Mouse (Mus musculus) left cerebral cortex, adult 8-10 months (tissue): ENCODE results near the gene Gm45021. TPM values are rescaled to one million over a fixed set of nuclear protein-coding genes. Genes with fewer than 3 reads are reported as not detected.

Experiments used
- DNase-seq, 2 experiments: peaks; one replicate each; pipeline ENCODE4 v3.0.0; 2022; ENCODE audit warnings: low spot score in 2 of 2
- total RNA-seq, 4 experiments: library from RNA; stranded (reverse); gene quantifications; 2 replicates each; pipeline ENCODE4 v1.2.4; 2022

Gene Gm45021
- total RNA-seq, 4 experiments from 2014 or later = not detected

DNA sequence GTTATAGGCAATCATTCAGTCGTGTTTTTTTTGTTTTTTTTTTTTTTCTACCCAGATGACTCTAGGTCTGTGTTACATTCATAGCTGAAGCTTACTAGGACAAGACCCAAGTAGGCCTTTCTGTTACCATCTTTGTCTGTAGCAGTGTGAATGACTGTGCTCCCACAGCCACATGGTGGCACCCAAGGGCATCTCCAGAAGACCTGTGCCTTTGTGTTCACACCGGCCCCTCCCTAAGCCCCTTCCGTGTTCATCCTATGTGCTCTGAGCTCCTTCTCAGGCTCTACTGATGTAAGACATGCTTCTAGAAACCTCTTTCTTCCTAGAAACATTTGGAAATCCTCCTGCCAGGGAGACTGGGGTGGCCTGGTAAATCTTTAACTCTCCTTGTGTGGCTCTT lies 57.6 kb downstream of the Gm45021 start, which contains the start of gene Gimap8:
Gene Gimap8 (plus strand): TSS at position 240 of the 400 bp plus-strand sequence.
- DNase-seq = no peak

DNA sequence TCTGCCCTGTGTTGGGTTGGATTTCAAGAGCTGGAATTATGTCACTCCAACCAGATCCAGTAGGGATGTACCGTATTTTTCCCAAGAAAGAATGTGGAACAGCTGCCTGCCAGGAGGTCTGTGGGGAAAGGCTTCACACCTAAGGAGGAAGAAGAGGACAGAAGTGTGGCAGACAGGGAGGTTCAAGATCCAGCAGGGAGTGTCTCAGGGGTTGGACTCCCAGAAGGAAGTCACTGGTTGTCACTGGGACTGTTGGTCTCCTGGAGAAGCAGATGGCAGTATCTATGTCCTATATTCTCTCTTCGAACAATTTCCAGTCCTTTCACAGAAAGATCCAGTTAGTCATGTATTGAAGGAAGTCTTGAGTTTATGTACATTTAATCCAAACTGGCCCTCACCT lies 58.2 kb downstream of the Gm45021 start:
- no peak for DNase-seq

DNA sequence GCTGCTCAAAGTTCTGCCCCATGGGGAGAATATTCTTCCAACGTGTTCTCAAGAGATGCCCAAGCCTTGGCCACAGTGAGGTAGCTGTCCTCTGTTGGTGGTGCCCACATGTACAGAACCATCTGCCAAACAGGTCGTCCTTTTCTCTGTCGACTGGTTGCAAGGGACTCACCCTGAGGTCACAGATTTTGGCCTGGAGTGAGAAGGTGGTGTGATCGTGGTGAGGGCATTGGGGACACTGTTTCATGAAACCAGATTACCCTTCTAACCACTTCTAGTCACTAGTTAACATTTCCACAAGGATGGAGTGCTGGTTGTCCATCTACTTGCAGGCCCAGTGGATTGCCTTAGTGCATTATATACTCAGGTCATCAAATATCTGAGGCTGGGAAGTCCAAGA lies 59.4 kb downstream of the Gm45021 start:
- no peak for DNase-seq

DNA sequence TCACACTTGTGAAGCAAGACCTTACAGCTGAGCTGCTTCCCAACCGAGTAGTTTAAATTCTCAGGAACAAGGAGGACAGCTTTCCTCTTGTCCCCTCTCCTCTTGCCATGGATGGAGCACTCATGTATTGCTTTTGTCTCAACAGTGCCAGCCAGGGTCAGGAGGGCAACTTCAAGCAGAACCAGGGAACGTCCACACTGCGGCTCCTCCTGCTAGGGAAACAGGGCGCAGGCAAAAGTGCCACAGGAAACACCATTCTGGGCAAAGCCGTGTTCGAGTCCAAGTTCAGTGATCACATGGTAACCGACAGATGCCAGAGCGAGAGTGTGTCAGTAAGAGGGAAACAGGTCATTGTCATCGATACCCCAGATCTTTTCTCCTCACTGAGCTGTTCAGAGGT lies 60.6 kb downstream of the Gm45021 start:
- no peak for DNase-seq

DNA sequence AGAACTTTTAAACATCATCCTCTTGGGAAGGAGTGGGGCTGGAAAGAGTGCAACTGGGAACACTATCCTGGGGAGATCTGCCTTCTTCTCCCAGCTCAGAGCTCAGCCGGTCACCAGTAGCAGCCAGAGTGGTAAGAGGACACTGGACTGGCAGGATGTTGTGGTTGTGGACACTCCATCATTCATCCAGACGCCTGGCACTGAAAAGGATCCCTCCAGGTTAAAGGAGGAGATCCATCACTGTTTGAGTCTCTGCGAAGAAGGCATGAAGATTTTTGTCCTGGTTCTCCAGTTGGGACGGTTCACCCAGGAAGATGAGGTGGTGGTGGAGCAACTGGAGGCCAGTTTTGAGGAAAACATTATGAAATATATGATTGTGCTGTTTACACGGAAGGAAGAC lies 69.3 kb downstream of the Gm45021 start:
- DNase-seq = no peak

Other genes with a start within 250 kb of the Gm45021 start
- 10 to 100 TPM; 42.8 to 63.6 (median 53.0) TPM for gene Krba1, start 194.0 kb upstream of the Gm45021 start, total RNA-seq
- 10 to 100 TPM; 36.6 to 46.3 (median 38.6) TPM for gene Zfp467, start 143.8 kb upstream of the Gm45021 start, total RNA-seq
- gene Sspo, start 141.4 kb upstream of the Gm45021 start, total RNA-seq = 1 to 10 TPM in 1 of 4 experiments, under 1 TPM in 3; 0.84 to 1.4 (median 0.90) TPM
- 100 to 1,000 TPM; 400 to 422 (median 415) TPM for gene Atp6v0e2, start 52.0 kb upstream of the Gm45021 start, total RNA-seq
- 10 to 100 TPM; 41.6 to 55.1 (median 46.4) TPM for gene Lrrc61, start 34.8 kb upstream of the Gm45021 start, total RNA-seq
- 10 to 100 TPM; 16.1 to 17.3 (median 16.9) TPM for gene Rarres2, start 16.8 kb upstream of the Gm45021 start, total RNA-seq
- 10 to 100 TPM; 62.2 to 67.3 (median 64.6) TPM for gene Repin1, start 4.3 kb downstream of the Gm45021 start, total RNA-seq
- 1 to 10 TPM in 1 of 4 experiments, not detected in 3; 1.6 TPM for gene Gm44965, start 4.3 kb downstream of the Gm45021 start, total RNA-seq
- gene Zfp775, start 12.5 kb downstream of the Gm45021 start, total RNA-seq = 1 to 10 TPM; 7.7 to 9.5 (median 7.8) TPM
- 10 to 100 TPM; 15.2 to 16.7 (median 16.1) TPM for gene AI854703, start 37.2 kb downstream of the Gm45021 start, total RNA-seq
- gene Gimap8, start 57.6 kb downstream of the Gm45021 start, total RNA-seq = 1 to 10 TPM in 1 of 4 experiments, under 1 TPM in 3; 0.77 to 1.0 (median 0.83) TPM
- gene Gimap9, start 86.5 kb downstream of the Gm45021 start, total RNA-seq = 1 to 10 TPM in 1 of 4 experiments, under 1 TPM in 3; 0.36 to 1.0 (median 0.45) TPM
- under 1 TPM in 3 of 4 experiments, not detected in 1; 0.41 to 0.56 (median 0.55) TPM for gene Gimap4, start 94.9 kb downstream of the Gm45021 start, total RNA-seq
- 1 to 10 TPM; 3.1 to 4.3 (median 4.0) TPM for gene Gimap6, start 118.6 kb downstream of the Gm45021 start, total RNA-seq
- gene Gm28053, start 129.0 kb downstream of the Gm45021 start, total RNA-seq = 1 to 10 TPM in 1 of 4 experiments, not detected in 3; 2.3 TPM
- not detected for gene Gimap7, start 129.0 kb downstream of the Gm45021 start, total RNA-seq
- 1 to 10 TPM; 1.6 to 2.8 (median 1.8) TPM for gene Gimap1, start 149.4 kb downstream of the Gm45021 start, total RNA-seq
- 1 to 10 TPM in 1 of 4 experiments, under 1 TPM in 3; 0.32 to 1.2 (median 0.89) TPM for gene Gimap5, start 156.6 kb downstream of the Gm45021 start, total RNA-seq
- not detected for gene Gimap3, start 181.2 kb downstream of the Gm45021 start, total RNA-seq